Mouse (Mus musculus): ENCODE measurements around the gene Lhfpl4. TPM values are rescaled to one million over a fixed set of nuclear protein-coding genes. Genes with fewer than 3 reads are reported as not detected.
A peak's percentile ranks its signal among the peaks of the same experiment; 100 is the strongest.

Lhfpl4 gene
- polyA plus RNA-seq (2015; fragmentation: Nextera tagmentation; extraction: Ambion mirVana): 0.22 and 0.23 TPM in 2 replicates

DNA sequence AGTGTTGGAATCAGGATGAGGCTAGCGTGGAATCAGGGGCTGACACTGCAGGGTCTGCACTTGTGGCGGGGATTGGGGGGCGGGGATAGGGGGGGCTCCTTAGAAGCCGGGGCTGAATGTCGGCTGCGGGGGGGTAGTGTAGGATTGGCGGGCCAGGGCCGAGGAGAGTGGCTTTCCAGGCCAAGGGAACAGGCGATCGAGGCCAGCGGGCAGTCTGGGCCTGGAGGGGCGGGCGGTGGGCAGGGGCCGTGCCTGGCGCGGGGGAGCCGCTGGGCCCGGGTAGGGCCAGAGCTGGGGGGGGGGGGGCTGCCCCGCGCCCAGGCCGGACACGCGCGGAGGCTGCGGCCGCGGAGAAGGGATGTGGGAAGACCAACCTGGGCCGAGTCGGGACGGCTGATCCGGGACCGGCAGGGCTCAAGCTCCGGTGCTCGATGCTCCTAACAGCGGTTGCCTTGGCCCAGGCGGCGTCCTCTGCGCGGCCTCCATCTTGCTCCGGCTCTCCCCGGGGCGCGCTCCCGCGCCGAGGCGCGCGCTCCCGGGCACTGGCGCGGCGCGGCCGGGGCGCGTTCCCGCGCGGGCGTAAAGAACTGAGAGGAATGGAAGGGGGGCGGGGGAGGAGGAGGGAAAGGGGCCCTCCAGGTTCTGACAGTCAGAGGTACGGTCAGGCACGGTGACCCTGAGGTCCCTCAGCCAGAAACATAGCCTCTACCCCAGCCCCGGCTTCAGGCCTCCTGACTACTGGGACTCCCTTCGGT is at the start of gene Lhfpl4:
Lhfpl4 (minus strand) TSS at position 544 of the 755 bp plus-strand sequence.
- 0 out of 2 replicates have a peak, but pooled peaks cover 6% of the 10 kb centered on the region for H3K4me1 ChIP-seq (replicated peaks)
- H3K27me3 ChIP-seq: peaks cover 50% of the 10 kb centered on the region
- no peak within 1 kb of the TSS for H3K9ac ChIP-seq
- H3K27ac ChIP-seq (replicated peaks): no peak within 1 kb of the TSS
- peak within 1 kb of the TSS; percentile 37 for H3K4me3 ChIP-seq (replicated peaks)
- peak within 1 kb of the TSS; percentile 58 for H3K4me2 ChIP-seq
- 4% methylated on average over 55 of the region's 66 CpGs for WGBS (ENCODE audit: insufficient replicate concordance)
- no peak for ATAC-seq (ENCODE audit: insufficient read depth)
- H3K36me3 ChIP-seq (replicated peaks): no peaks in the 10 kb centered on the region
- no peaks in the 10 kb centered on the region for H3K9me3 ChIP-seq (replicated peaks)

DNA sequence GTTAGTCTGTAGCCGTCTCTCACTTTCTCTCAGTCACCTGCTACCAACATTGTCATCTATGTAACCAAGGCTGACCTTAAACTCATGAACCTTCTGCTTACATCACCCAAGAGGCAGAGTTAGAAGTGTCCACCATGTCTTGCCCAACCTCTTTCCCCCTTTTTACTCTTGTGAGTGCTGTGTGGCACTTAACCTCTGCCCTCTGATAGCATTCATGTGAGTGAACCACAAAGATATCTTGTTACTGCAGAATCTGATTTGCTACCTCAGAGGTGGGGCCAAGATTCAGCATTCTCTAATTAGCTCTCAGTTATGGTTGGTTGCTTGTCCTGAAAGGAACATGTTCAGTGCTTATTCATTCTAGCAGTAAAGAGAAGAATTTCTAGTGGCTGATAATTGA is 47.6 kb upstream of the Lhfpl4 start:
- Histone ChIP-seq H3K27ac (replicated peaks) (no peak overlapping the region), H3K27me3 (no peaks in the 10 kb centered on the region), H3K4me2 (no peak overlapping the region), H3K9me3 (replicated peaks) (no peaks in the 10 kb centered on the region), H3K4me3 (replicated peaks) (no peak overlapping the region), H3K36me3 (replicated peaks) (peaks cover 40% of the 10 kb centered on the region), H3K4me1 (replicated peaks) (peaks cover 22% of the 10 kb centered on the region), H3K9ac (no peak overlapping the region)
- no peak for ATAC-seq (ENCODE audit: insufficient read depth)
- 73% methylated on average over 1 of the region's 1 CpGs for WGBS (ENCODE audit: insufficient replicate concordance)

DNA sequence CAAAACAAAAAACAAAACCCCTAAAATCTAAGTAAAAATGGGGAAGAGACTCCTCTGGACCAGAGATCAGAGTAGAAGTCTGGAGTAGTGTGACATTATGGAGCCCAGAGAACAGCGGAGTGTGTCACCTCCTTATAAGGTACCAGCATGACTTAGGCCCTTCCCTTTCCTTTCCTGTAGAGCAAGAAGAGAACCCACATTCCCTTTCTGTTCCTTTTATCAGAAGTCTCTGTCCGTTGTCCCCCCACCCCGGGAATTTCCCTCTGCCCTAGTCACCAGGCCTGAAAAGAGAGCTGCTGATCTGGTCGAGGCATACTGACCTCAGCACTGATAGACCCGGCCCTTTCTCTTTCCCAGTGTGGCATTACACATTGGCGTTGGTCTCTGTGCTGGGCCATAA is 43.3 kb upstream of the Lhfpl4 start:
- Histone ChIP-seq H3K27ac (replicated peaks) (peak overlapping the region; percentile 85), H3K4me1 (replicated peaks) (peaks cover 29% of the 10 kb centered on the region), H3K9ac (peak overlapping the region; percentile 92), H3K4me3 (replicated peaks) (peak overlapping the region; percentile 87), H3K27me3 (no peaks in the 10 kb centered on the region), H3K9me3 (replicated peaks) (no peaks in the 10 kb centered on the region), H3K36me3 (replicated peaks) (peaks cover 28% of the 10 kb centered on the region), H3K4me2 (peak overlapping the region; percentile 81)
- ATAC-seq (ENCODE audit: insufficient read depth): no peak
- 12% methylated on average over 6 of the region's 6 CpGs for WGBS (ENCODE audit: insufficient replicate concordance)

DNA sequence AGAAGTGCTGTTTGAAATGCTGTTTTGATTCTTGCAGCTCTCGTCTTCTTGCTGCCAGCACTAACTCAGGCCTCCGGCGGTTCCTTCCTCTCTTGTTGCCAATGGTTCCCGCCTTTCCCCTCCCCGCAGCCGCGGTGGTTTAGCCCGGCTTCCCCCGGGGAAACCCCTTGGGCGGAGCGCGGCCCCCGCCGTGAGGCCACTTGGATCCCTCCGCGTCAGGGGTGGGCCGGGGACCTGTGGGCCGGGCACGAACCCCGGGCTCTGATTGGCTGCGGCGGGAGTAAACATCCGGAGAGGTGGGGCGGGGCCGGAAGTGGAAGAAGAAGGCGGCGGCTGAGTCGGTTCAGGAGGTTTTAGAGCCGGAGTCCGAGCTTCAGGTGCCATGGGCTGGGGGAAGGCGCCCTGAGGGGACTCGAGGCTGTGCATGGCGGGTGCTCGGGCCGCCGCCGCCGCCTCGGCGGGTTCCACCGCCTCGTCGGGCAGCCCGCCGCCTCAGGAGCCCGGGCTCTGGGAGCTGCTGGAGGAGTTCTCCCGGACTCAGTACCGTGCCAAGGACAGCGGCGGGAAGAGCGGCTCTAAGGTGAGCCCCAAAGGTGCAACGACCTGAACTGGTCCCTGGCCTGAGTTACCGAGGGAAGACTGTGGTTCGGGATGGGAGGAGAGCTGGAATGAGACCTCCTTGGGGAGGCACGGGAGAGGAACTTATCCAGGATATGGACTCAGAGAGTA is 42.5 kb upstream of the Lhfpl4 start, which contains the start of gene Mtmr14:
Mtmr14 (plus strand) TSS at position 302 of the 729 bp plus-strand sequence.
- Histone ChIP-seq H3K4me1 (replicated peaks) (peaks cover 24% of the 10 kb centered on the region), H3K4me3 (replicated peaks) (peak within 1 kb of the TSS; percentile 87), H3K27me3 (no peaks in the 10 kb centered on the region), H3K9ac (peak within 1 kb of the TSS; percentile 92), H3K4me2 (peak within 1 kb of the TSS; percentile 81), H3K9me3 (replicated peaks) (no peaks in the 10 kb centered on the region), H3K27ac (replicated peaks) (peak within 1 kb of the TSS; percentile 86), H3K36me3 (replicated peaks) (peaks cover 21% of the 10 kb centered on the region)
- under 1% methylated on average over 55 of the region's 55 CpGs for WGBS (ENCODE audit: insufficient replicate concordance)
- ATAC-seq (ENCODE audit: insufficient read depth): peak; percentile 98

DNA sequence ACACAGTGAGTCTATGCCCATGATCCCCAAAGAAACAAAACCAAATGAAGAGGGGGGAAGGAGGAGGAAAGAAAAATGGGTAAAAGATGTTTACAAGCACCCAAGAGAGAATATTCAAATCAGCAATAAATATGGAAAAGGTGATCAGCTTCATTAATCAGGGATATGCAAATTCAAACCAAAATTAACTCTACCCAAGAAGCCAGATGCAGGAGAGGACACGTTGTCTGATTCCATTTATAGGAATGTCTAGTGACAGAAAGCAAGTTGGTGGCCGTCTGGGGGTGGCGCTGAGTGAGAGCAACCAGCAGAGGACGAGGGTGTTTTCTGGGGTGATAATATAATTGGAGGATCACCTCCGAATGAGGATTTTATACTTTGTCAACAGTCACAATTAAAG is 40.0 kb upstream of the Lhfpl4 start:
- H3K4me1 ChIP-seq (replicated peaks): peaks cover 22% of the 10 kb centered on the region
- no peaks in the 10 kb centered on the region for H3K9me3 ChIP-seq (replicated peaks)
- H3K27ac ChIP-seq (replicated peaks): no peak overlapping the region
- no peaks in the 10 kb centered on the region for H3K27me3 ChIP-seq
- H3K36me3 ChIP-seq (replicated peaks): peaks cover 2% of the 10 kb centered on the region
- no peak overlapping the region for H3K4me2 ChIP-seq
- 57% methylated on average over 5 of the region's 5 CpGs for WGBS (ENCODE audit: insufficient replicate concordance)
- ATAC-seq (ENCODE audit: insufficient read depth): no peak
- no peak overlapping the region for H3K4me3 ChIP-seq (replicated peaks)
- H3K9ac ChIP-seq: no peak overlapping the region

DNA sequence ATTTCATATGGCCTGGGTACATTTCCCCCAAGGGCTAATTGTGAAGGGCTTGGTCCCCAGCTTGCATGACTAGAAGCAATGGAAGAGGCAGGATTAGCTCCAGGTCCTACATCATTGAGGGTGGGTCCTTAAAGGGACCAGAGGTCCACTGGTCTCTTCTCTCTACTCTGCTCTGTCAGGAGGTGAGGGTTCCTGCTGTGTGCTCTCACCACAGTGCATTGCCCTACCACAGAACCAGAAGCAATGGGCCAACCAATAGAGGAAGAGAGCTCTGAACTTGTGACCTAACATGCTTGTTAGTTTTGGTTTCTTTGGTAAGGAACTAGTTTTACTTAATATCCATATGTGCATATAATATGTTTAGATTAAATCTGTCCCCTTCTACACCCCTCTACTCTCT is 31.5 kb upstream of the Lhfpl4 start:
- H3K27me3 ChIP-seq: no peaks in the 10 kb centered on the region
- no peak overlapping the region for H3K4me2 ChIP-seq
- no peak for ATAC-seq (ENCODE audit: insufficient read depth)

DNA sequence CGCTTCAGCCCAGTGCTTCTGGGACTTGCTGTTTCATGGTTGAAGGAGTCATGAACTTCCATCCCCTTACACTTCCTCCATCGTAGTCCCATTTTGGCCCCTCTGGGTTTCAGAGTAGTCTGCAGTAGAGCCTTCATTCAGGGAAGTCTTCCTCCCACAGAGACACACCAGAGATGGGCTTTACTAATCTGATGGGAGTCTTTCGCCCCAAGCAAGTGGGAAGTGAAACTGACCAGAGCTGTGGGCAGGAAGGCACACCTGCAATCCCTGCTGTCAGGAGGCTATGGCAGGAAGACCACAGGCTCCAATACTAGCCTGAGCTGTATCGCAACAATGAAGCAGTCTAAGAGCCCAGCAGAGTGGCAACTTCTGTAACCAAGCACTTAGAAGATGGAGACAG is 30.6 kb upstream of the Lhfpl4 start:
- no peak overlapping the region for H3K4me3 ChIP-seq (replicated peaks)
- H3K4me2 ChIP-seq: no peak overlapping the region
- no peak for ATAC-seq (ENCODE audit: insufficient read depth)
- WGBS (ENCODE audit: insufficient replicate concordance): 36% methylated on average over 4 of the region's 4 CpGs
- no peaks in the 10 kb centered on the region for H3K9me3 ChIP-seq (replicated peaks)
- no peaks in the 10 kb centered on the region for H3K27me3 ChIP-seq
- H3K9ac ChIP-seq: no peak overlapping the region
- no peaks in the 10 kb centered on the region for H3K36me3 ChIP-seq (replicated peaks)
- no peak overlapping the region for H3K27ac ChIP-seq (replicated peaks)
- no peaks in the 10 kb centered on the region for H3K4me1 ChIP-seq (replicated peaks)

More for the DNA sequence above, 31.5 kb upstream of the Lhfpl4 start:
- Histone ChIP-seq H3K4me3 (replicated peaks) (no peak overlapping the region), H3K4me1 (replicated peaks) (no peaks in the 10 kb centered on the region), H3K9ac (no peak overlapping the region), H3K36me3 (replicated peaks) (no peaks in the 10 kb centered on the region), H3K27ac (replicated peaks) (no peak overlapping the region), H3K9me3 (replicated peaks) (no peaks in the 10 kb centered on the region)

DNA sequence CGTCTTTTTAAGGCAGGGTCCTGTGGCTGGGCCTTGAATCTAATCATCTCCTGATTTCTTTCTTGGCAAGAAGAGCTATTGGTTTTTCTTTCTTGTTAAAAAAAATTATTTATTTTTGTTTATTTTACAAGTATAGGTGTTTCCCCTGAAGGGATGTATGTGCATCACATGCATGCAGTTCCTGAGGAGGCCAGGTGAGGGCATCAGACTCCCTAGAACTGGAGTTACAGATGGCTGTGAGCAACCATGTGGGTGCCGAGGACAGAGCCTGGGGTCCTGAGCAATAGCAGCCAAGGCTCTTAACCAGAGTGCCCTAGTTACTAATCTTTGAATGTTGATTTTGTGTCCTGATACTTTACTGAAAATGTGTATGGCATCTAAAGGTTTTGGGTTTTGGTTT is 21.1 kb upstream of the Lhfpl4 start:
- WGBS (ENCODE audit: insufficient replicate concordance): 49% methylated on average over 2 of the region's 2 CpGs
- H3K4me2 ChIP-seq: no peak overlapping the region
- no peaks in the 10 kb centered on the region for H3K4me1 ChIP-seq (replicated peaks)
- H3K27me3 ChIP-seq: no peaks in the 10 kb centered on the region
- 0 out of 2 replicates have a peak, but pooled peaks cover 3% of the 10 kb centered on the region for H3K9me3 ChIP-seq (replicated peaks)
- no peak overlapping the region for H3K4me3 ChIP-seq (replicated peaks)
- H3K36me3 ChIP-seq (replicated peaks): no peaks in the 10 kb centered on the region
- no peak overlapping the region for H3K9ac ChIP-seq
- ATAC-seq (ENCODE audit: insufficient read depth): no peak
- no peak overlapping the region for H3K27ac ChIP-seq (replicated peaks)

DNA sequence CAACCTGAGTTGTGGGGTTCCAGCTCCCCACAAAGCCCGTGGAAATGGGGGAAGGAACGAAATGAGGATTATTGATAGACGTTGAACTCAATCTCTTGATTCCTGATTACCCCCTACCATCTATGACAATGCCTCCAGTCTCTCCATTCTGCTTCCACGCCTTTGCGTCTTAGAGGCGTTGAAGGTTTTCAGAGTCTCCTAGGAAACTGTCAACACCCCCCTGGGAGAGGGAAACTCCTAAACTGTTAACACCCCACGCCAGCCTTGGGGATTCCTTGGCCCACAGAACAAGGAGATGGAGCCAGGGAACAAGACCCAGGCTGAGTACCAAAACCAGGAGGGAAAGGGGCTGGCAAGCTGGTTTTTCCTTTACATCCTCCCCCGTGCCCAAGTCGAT is 410 bp upstream of the Lhfpl4 start:
- no peak for ATAC-seq (ENCODE audit: insufficient read depth)
- Histone ChIP-seq H3K36me3 (replicated peaks) (no peaks in the 10 kb centered on the region), H3K4me2 (no peak overlapping the region), H3K9ac (no peak overlapping the region), H3K27ac (replicated peaks) (no peak overlapping the region), H3K9me3 (replicated peaks) (no peaks in the 10 kb centered on the region), H3K27me3 (peaks cover 50% of the 10 kb centered on the region), H3K4me1 (replicated peaks) (0 out of 2 replicates have a peak, but pooled peaks cover 6% of the 10 kb centered on the region), H3K4me3 (replicated peaks) (no peak overlapping the region)
- 19% methylated on average over 9 of the region's 9 CpGs for WGBS (ENCODE audit: insufficient replicate concordance)

DNA sequence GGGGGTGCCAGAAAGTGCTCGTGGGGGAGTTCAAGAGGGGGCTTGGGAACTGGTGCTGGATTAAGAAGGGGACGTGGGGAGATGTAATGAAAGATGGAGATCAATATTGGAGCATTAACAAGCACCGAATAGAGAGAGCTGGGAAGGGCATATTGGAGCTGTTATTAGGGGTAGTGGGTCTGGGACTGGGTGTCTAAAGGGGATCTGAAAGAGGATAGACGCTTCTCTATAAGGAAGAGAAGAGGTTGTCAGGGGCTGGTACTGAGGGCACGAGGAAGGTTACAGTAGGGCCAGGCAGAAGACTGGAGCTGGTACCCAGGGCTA is 705 bp downstream of the Lhfpl4 start:
- H3K9ac ChIP-seq: no peak overlapping the region
- peaks cover 50% of the 10 kb centered on the region for H3K27me3 ChIP-seq
- peak overlapping the region; percentile 37; the same call in 1 of the 2 replicates for H3K4me3 ChIP-seq (replicated peaks)
- 0 out of 2 replicates have a peak overlapping the region, but pooled peaks have one; percentile 58 for H3K4me2 ChIP-seq
- H3K36me3 ChIP-seq (replicated peaks): no peaks in the 10 kb centered on the region
- no peak overlapping the region for H3K27ac ChIP-seq (replicated peaks)
- H3K9me3 ChIP-seq (replicated peaks): no peaks in the 10 kb centered on the region
- H3K4me1 ChIP-seq (replicated peaks): 0 out of 2 replicates have a peak, but pooled peaks cover 6% of the 10 kb centered on the region
- WGBS (ENCODE audit: insufficient replicate concordance): 5% methylated on average over 5 of the region's 5 CpGs
- ATAC-seq (ENCODE audit: insufficient read depth): no peak

DNA sequence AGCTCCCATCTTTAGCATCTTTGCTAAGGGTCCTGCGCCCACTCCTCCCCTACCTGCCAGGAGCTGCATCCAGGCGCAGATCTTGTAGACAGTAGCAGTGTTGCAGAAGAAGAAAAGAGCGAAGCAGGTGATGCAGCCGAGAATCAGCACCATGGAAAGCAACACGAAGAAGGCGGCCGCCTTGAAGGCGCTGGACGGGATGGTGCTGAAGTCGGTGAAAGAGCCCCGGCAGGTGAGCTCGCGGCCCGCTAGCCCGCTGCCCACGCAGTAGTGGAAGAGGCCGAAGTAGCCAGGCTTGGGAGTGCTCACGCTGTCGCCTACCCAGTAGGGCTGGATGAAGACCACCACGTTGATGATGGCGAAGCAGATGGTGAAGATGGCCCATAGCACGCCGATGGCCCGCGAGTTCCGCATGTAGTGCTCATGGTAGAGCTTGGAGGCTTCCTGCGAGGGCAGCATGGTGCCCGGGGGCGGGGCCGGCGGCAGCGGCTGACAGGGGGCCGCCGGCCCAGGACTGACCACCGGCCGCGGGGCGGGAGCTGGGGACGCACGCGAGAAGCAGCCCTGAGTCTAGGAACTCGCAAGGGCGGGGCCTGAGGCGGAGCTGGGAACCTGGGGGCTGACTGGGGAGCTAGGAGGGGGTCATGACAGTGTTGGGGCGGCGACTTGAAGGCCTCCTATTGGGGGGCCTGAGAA is 1.3 kb downstream of the Lhfpl4 start:
- 6% methylated on average over 46 of the region's 46 CpGs for WGBS (ENCODE audit: insufficient replicate concordance)
- Histone ChIP-seq H3K4me3 (replicated peaks) (no peak overlapping the region), H3K27me3 (peaks cover 50% of the 10 kb centered on the region), H3K4me2 (no peak overlapping the region; the same call in 1 of the 2 replicates), H3K27ac (replicated peaks) (no peak overlapping the region), H3K36me3 (replicated peaks) (no peaks in the 10 kb centered on the region), H3K9ac (no peak overlapping the region), H3K9me3 (replicated peaks) (no peaks in the 10 kb centered on the region), H3K4me1 (replicated peaks) (0 out of 2 replicates have a peak, but pooled peaks cover 6% of the 10 kb centered on the region)
- ATAC-seq (ENCODE audit: insufficient read depth): no peak

Measured in liver, embryonic 15.5 days (tissue).